Mouse (Mus musculus) forebrain, embryonic 13.5 days (tissue): Measurements from ENCODE around the gene Cuedc2. TPM values are rescaled to one million over a fixed set of nuclear protein-coding genes. Genes with fewer than 3 reads are reported as not detected.

Experiments
- ATAC-seq: fragments of 200-750 bp; cut with Nextera tagmentation; 2 replicates; pipeline ENCODE4 v1.8.0; 2017
- H3K27ac ChIP-seq: fragments of 300-500 bp; sonication (generic); 2 replicates; pipeline ENCODE4 v1.5.1; 2015; ENCODE audit warnings: inconsistent platforms, mild to moderate bottlenecking, moderate library complexity
- H3K27me3 ChIP-seq: fragments of 300-500 bp; sonication (generic); 2 replicates; pipeline ENCODE4 v1.6.1; 2015; ENCODE audit warnings: mild to moderate bottlenecking, inconsistent platforms
- H3K36me3 ChIP-seq: fragments of 300-500 bp; sonication (generic); 2 replicates; pipeline ENCODE4 v1.6.1; 2015; ENCODE audit warnings: mild to moderate bottlenecking, inconsistent platforms; ENCODE audit not compliant: poor library complexity, severe bottlenecking
- H3K4me1 ChIP-seq: fragments of 300-500 bp; sonication (generic); 2 replicates; pipeline ENCODE4 v1.6.1; 2015; ENCODE audit warnings: inconsistent platforms
- H3K4me2 ChIP-seq: fragments of 300-500 bp; sonication (generic); 2 replicates; pipeline ENCODE4 v1.6.1; 2015; ENCODE audit warnings: inconsistent platforms, mild to moderate bottlenecking, moderate library complexity
- H3K4me3 ChIP-seq: fragments of 300-500 bp; sonication (generic); 2 replicates; pipeline ENCODE4 v1.5.1; 2015; ENCODE audit warnings: mild to moderate bottlenecking, inconsistent platforms
- H3K9ac ChIP-seq: fragments of 300-500 bp; sonication (generic); 2 replicates; pipeline ENCODE4 v1.6.1; 2015; ENCODE audit warnings: mild to moderate bottlenecking, inconsistent platforms
- H3K9me3 ChIP-seq: fragments of 300-500 bp; sonication (generic); replicated peaks from 2 replicates; pipeline ENCODE4 v1.6.1; 2016; ENCODE audit warnings: inconsistent platforms
- WGBS: fragments of 180-500 bp; shearing (Covaris S2); methylation state at CpG from one replicate; pipeline ENCODE4 v1.1.7; 2015; 5-methylcytosine and 5-hydroxymethylcytosine counted together
- polyA plus RNA-seq: library from polyadenylated mRNA; unstranded; fragments of >200 nt; fragmentation: Nextera tagmentation; extraction: Ambion mirVana; gene quantifications from 2 replicates; pipeline ENCODE4 v1.2.1, GENCODE M21; 2015

The Cuedc2 gene
- polyA plus RNA-seq, 1 experiment from 2014 or later: 309 TPM

GRCm38 (mm10) chr19:46308706-46309435, 29.6 kb downstream of the Cuedc2 start:
- 1% methylated on average over 47 of the region's 47 CpGs for WGBS
- peak overlapping the region; percentile 42 for H3K4me3 ChIP-seq

GRCm38 (mm10) chr19:46308303-46308702, 30.2 kb downstream of the Cuedc2 start:
- no peak overlapping the region for H3K9ac ChIP-seq
- peaks cover 51% of the 10 kb centered on the region for H3K27me3 ChIP-seq
- 53% methylated on average over 16 of the region's 16 CpGs for WGBS
- H3K4me2 ChIP-seq: peak overlapping the region; percentile 82
- peaks cover 28% of the 10 kb centered on the region for H3K4me1 ChIP-seq
- peaks cover 20% of the 10 kb centered on the region; the same call in 1 of the 2 replicates for H3K36me3 ChIP-seq
- no peaks in the 10 kb centered on the region for H3K9me3 ChIP-seq
- no peak for ATAC-seq
- H3K27ac ChIP-seq: no peak overlapping the region
- peak overlapping the region; percentile 42 for H3K4me3 ChIP-seq

More at GRCm38 (mm10) chr19:46308706-46309435, 29.6 kb downstream of the Cuedc2 start:
- H3K27ac ChIP-seq: no peak overlapping the region
- peak; percentile 76 for ATAC-seq
- peaks cover 28% of the 10 kb centered on the region for H3K4me1 ChIP-seq
- peaks cover 57% of the 10 kb centered on the region for H3K27me3 ChIP-seq
- peaks cover 20% of the 10 kb centered on the region; the same call in 1 of the 2 replicates for H3K36me3 ChIP-seq
- peak overlapping the region; percentile 82 for H3K4me2 ChIP-seq
- H3K9me3 ChIP-seq: no peaks in the 10 kb centered on the region
- peak overlapping the region; percentile 64 for H3K9ac ChIP-seq

- ATAC-seq: no peak
- peaks cover 46% of the 10 kb centered on the region for H3K27me3 ChIP-seq
- H3K4me2 ChIP-seq: no peak overlapping the region
- H3K4me1 ChIP-seq: peaks cover 28% of the 10 kb centered on the region
- H3K4me3 ChIP-seq: no peak overlapping the region
- peaks cover 17% of the 10 kb centered on the region; the same call in 1 of the 2 replicates for H3K36me3 ChIP-seq
- WGBS: 76% methylated on average over 16 of the region's 16 CpGs
- no peaks in the 10 kb centered on the region for H3K9me3 ChIP-seq
- H3K27ac ChIP-seq: no peak overlapping the region
- H3K9ac ChIP-seq: no peak overlapping the region
Measured at GRCm38 (mm10) chr19:46307781-46308180, 30.7 kb downstream of the Cuedc2 start.

- 90% methylated on average over 9 of the region's 9 CpGs for whole genome bisulfite sequencing
- Histone ChIP-seq H3K36me3 (peaks cover 8% of the 10 kb centered on the region; the same call in 1 of the 2 replicates), H3K9me3 (no peaks in the 10 kb centered on the region), H3K4me2 (no peak overlapping the region), H3K4me3 (no peak overlapping the region), H3K27ac (no peak overlapping the region), H3K4me1 (peaks cover 28% of the 10 kb centered on the region), H3K27me3 (peaks cover 42% of the 10 kb centered on the region), H3K9ac (no peak overlapping the region)
- ATAC-seq: no peak
Measured at GRCm38 (mm10) chr19:46306751-46307289, 31.7 kb downstream of the Cuedc2 start.

GRCm38 (mm10) chr19:46306268-46306610, 32.3 kb downstream of the Cuedc2 start:
- Histone ChIP-seq H3K9me3 (no peaks in the 10 kb centered on the region), H3K27me3 (peaks cover 42% of the 10 kb centered on the region), H3K27ac (no peak overlapping the region), H3K9ac (0 out of 2 replicates have a peak overlapping the region, but pooled peaks have one; percentile 12), H3K4me3 (peak overlapping the region; percentile 56; the same call in 1 of the 2 replicates), H3K4me2 (peak overlapping the region; percentile 94), H3K36me3 (0 out of 2 replicates have a peak, but pooled peaks cover 4% of the 10 kb centered on the region), H3K4me1 (peaks cover 28% of the 10 kb centered on the region)
- ATAC-seq: no peak
- WGBS: 53% methylated on average over 5 of the region's 5 CpGs

- Histone ChIP-seq H3K4me2 (peak overlapping the region; percentile 94), H3K27ac (no peak overlapping the region), H3K4me3 (peak overlapping the region; percentile 56), H3K4me1 (peaks cover 28% of the 10 kb centered on the region), H3K9ac (peak overlapping the region; percentile 69), H3K9me3 (no peaks in the 10 kb centered on the region), H3K36me3 (no peaks in the 10 kb centered on the region), H3K27me3 (peaks cover 42% of the 10 kb centered on the region)
- peak; percentile 44 for ATAC-seq
- WGBS: under 1% methylated on average over 42 of the region's 43 CpGs
Measured at GRCm38 (mm10) chr19:46305432-46306267, 32.9 kb downstream of the Cuedc2 start.

GRCm38 (mm10) chr19:46304908-46305333, 33.6 kb downstream of the Cuedc2 start:
- Histone ChIP-seq H3K4me3 (peak overlapping the region; percentile 56), H3K4me1 (peaks cover 28% of the 10 kb centered on the region), H3K4me2 (peak overlapping the region; percentile 94), H3K27ac (no peak overlapping the region), H3K9ac (peak overlapping the region; percentile 69), H3K36me3 (no peaks in the 10 kb centered on the region), H3K9me3 (no peaks in the 10 kb centered on the region), H3K27me3 (peaks cover 42% of the 10 kb centered on the region)
- ATAC-seq: 0 out of 2 replicates have a peak, but pooled peaks have one; percentile 23
- WGBS: 1% methylated on average over 34 of the region's 34 CpGs

GRCm38 (mm10) chr19:46304216-46304841, 34.2 kb downstream of the Cuedc2 start, which contains the start of gene Nfkb2:
Gene Nfkb2 (plus strand): TSS chr19:46304320.
- no peaks in the 10 kb centered on the region for H3K9me3 ChIP-seq
- no peaks in the 10 kb centered on the region for H3K36me3 ChIP-seq
- 0% methylated on average over 39 of the region's 39 CpGs for WGBS
- ATAC-seq: peak; percentile 80
- H3K4me2 ChIP-seq: peak within 1 kb of the TSS; percentile 94
- peak within 1 kb of the TSS; percentile 56 for H3K4me3 ChIP-seq
- H3K27me3 ChIP-seq: peaks cover 42% of the 10 kb centered on the region
- H3K9ac ChIP-seq: peak within 1 kb of the TSS; percentile 69
- H3K4me1 ChIP-seq: peaks cover 28% of the 10 kb centered on the region
- 0 out of 2 replicates have a peak within 1 kb of the TSS, but pooled peaks have one; percentile 7 for H3K27ac ChIP-seq

GRCm38 (mm10) chr19:46303251-46304215, 35.0 kb downstream of the Cuedc2 start:
- Histone ChIP-seq H3K27me3 (peaks cover 39% of the 10 kb centered on the region), H3K9ac (no peak overlapping the region), H3K36me3 (no peaks in the 10 kb centered on the region), H3K27ac (no peak overlapping the region), H3K4me2 (peak overlapping the region; percentile 94), H3K9me3 (no peaks in the 10 kb centered on the region), H3K4me3 (peak overlapping the region; percentile 56), H3K4me1 (peaks cover 23% of the 10 kb centered on the region)
- 60% methylated on average over 18 of the region's 18 CpGs for WGBS
- ATAC-seq: no peak

GRCm38 (mm10) chr19:46302551-46302950, 36.0 kb downstream of the Cuedc2 start:
- no peaks in the 10 kb centered on the region for H3K36me3 ChIP-seq
- peak overlapping the region; percentile 18; the same call in 1 of the 2 replicates for H3K9ac ChIP-seq
- no peak for ATAC-seq
- H3K9me3 ChIP-seq: no peaks in the 10 kb centered on the region
- WGBS: 90% methylated on average over 4 of the region's 4 CpGs
- H3K4me2 ChIP-seq: no peak overlapping the region
- H3K27me3 ChIP-seq: peaks cover 29% of the 10 kb centered on the region
- H3K4me1 ChIP-seq: peaks cover 23% of the 10 kb centered on the region
- no peak overlapping the region for H3K27ac ChIP-seq
- no peak overlapping the region for H3K4me3 ChIP-seq
